Mouse (Mus musculus) stomach, embryonic 14.5 days (tissue): Measurements from ENCODE around the gene Pop7. TPM values are rescaled to one million over a fixed set of nuclear protein-coding genes. Genes with fewer than 3 reads are reported as not detected.

Experiments
- ATAC-seq: fragments of 200-750 bp; cut with Nextera tagmentation; 2 replicates; pipeline ENCODE4 v1.8.0; 2017; ENCODE audit warnings: low read depth, moderate TSS enrichment; ENCODE audit not compliant: insufficient number of reproducible peaks, insufficient read depth, low FRiP score
- H3K27ac ChIP-seq: fragments of 300-500 bp; sonication (generic); 2 replicates; pipeline ENCODE4 v1.5.1; 2014; ENCODE audit warnings: mild to moderate bottlenecking, low read length, moderate library complexity, mixed read lengths
- H3K27me3 ChIP-seq: fragments of 300-500 bp; sonication (generic); 2 replicates; pipeline ENCODE4 v1.6.1; 2014; ENCODE audit warnings: low read length, control low read depth, mixed read lengths; ENCODE audit not compliant: control insufficient read depth, insufficient read depth
- H3K36me3 ChIP-seq: fragments of 300-500 bp; sonication (generic); 2 replicates; pipeline ENCODE4 v1.6.1; 2014; ENCODE audit warnings: mild to moderate bottlenecking, control low read depth, low read length, moderate library complexity, mixed read lengths; ENCODE audit not compliant: control insufficient read depth, insufficient read depth
- H3K4me1 ChIP-seq: fragments of 300-500 bp; sonication (generic); 2 replicates; pipeline ENCODE4 v1.6.1; 2014; ENCODE audit warnings: low read length, control low read depth, mixed read lengths; ENCODE audit not compliant: control insufficient read depth, insufficient read depth
- H3K4me2 ChIP-seq: fragments of 300-500 bp; sonication (generic); replicated peaks from 2 replicates; pipeline ENCODE4 v1.6.1; 2014; ENCODE audit warnings: low read depth, low read length, control low read depth
- H3K4me3 ChIP-seq: fragments of 300-500 bp; sonication (generic); 2 replicates; pipeline ENCODE4 v1.5.1; 2014; ENCODE audit warnings: low read depth, low read length, control low read depth
- H3K9ac ChIP-seq: fragments of 300-500 bp; sonication (generic); replicated peaks from 2 replicates; pipeline ENCODE4 v1.6.1; 2014; ENCODE audit warnings: low read depth, mild to moderate bottlenecking, control low read depth, low read length, moderate library complexity, mixed read lengths
- H3K9me3 ChIP-seq: fragments of 300-500 bp; sonication (generic); 2 replicates; pipeline ENCODE4 v1.6.1; 2016; ENCODE audit warnings: low read depth, low read length, control low read depth; ENCODE audit not compliant: control insufficient read depth
- WGBS: fragments of 180-500 bp; shearing (Covaris S2); extraction: QIAGEN DNeasy Blood & Tissue Kit; methylation state at CpG from one replicate; pipeline ENCODE4 v1.1.7; 2014; 5-methylcytosine and 5-hydroxymethylcytosine counted together
- polyA plus RNA-seq: library from polyadenylated mRNA; unstranded; fragments of >200 nt; fragmentation: Nextera tagmentation; extraction: Ambion mirVana; gene quantifications from 2 replicates; pipeline ENCODE4 v1.2.1, GENCODE M21; 2014

Pop7 gene
- polyA plus RNA-seq, 1 experiment from 2014 or later: 51.7 TPM

DNA sequence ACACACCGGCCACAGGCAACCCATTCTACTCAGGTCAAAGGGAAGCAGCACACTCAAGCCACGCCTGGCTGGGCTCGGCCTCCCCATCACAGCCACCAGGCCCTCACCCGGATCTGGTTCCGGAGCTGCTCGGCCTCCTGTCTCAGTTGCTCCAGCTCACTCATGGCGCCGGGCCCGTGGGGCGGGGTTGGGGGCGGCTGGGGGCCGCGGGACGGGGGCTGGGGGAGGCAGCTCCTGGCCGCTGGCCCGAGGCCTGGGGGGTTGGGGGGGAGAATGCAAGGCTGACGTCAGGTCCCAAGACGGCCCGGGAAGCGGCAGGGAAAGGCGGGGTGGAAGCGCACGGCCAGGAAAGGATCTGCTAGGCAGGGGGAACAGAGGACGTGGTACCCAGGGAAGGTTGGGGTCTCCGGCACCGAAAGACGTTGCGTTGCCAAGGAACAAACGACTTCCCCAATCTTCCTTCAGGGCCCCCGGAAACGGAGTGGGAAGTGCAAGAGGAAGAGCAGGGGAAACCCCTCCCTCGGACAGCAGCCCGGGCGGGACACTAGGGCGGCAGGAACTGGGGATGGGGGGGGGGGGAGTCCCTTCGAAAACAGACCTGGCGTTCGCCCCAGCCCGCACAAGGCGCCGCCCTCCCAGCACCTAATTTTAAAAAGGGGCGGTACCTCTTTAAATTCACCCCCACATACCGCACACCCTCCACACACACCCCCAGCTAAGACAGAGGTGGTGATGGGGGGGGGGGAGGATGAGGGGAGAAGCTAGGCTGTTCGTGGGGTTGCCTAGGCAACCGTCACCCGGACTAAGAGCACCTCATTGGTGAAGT is 28.5 kb upstream of the Pop7 start:
- H3K4me2 ChIP-seq: peak overlapping the region; percentile 91
- ATAC-seq: peak; percentile 25
- H3K9me3 ChIP-seq: no peaks in the 10 kb centered on the region
- no peaks in the 10 kb centered on the region for H3K27me3 ChIP-seq
- H3K4me1 ChIP-seq: 0 out of 2 replicates have a peak, but pooled peaks cover 6% of the 10 kb centered on the region
- 0% methylated on average over 41 of the region's 46 CpGs for WGBS
- peak overlapping the region; percentile 67 for H3K9ac ChIP-seq
- peaks cover 44% of the 10 kb centered on the region for H3K36me3 ChIP-seq
- H3K4me3 ChIP-seq: peak overlapping the region; percentile 90
- H3K27ac ChIP-seq: peak overlapping the region; percentile 92

- Histone ChIP-seq H3K9me3 (no peaks in the 10 kb centered on the region), H3K4me3 (peak overlapping the region; percentile 90), H3K27ac (peak overlapping the region; percentile 92; the same call in 1 of the 2 replicates), H3K4me1 (0 out of 2 replicates have a peak, but pooled peaks cover 6% of the 10 kb centered on the region), H3K9ac (peak overlapping the region; percentile 67; the same call in 1 of the 2 replicates), H3K36me3 (peaks cover 50% of the 10 kb centered on the region), H3K4me2 (peak overlapping the region; percentile 91), H3K27me3 (no peaks in the 10 kb centered on the region)
- WGBS: 76% methylated on average over 8 of the region's 8 CpGs
- ATAC-seq: no peak
These were observed 27.8 kb upstream of the Pop7 start for GRCm38 (mm10) chr5:137530075-137530474.

DNA sequence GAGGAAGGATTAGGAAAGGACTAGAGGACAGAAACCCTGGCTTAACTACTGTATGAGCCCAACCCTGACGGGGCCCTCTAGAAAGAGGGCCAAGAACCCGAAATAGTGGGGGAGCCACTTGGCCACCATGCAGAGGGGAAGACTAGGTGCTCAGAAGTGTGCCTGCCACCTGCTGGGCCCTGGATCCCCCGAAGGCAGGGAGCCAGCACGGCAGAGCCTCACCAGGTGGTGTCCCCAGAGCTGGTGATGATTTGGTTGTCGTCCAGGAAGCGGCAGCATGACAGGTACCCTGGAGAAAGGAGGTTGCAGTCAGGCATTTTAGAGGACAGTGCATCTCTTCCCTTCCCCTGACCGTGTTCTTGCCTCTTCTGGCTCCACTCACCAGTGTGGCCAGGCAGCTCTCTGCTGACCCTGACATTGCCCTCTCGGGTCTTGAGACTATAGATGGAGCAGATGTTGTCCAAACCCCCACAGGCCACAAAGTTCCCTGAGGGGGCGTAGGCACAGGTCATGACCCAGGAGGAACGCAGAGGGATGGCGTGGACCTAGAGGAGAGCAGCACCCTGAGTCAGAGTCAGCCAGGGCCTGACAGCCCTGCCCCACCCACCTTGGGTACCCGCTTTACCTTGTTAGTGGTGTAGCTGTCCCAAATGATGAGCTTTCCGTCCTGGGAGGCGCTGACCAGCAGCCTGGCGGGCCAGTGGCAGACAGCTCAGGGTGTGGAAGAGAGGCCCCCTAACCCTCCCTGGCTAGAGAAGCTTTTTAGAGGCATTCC is 27.1 kb upstream of the Pop7 start:
- Histone ChIP-seq H3K4me3 (no peak overlapping the region), H3K9ac (no peak overlapping the region)
- ATAC-seq: no peak

DNA sequence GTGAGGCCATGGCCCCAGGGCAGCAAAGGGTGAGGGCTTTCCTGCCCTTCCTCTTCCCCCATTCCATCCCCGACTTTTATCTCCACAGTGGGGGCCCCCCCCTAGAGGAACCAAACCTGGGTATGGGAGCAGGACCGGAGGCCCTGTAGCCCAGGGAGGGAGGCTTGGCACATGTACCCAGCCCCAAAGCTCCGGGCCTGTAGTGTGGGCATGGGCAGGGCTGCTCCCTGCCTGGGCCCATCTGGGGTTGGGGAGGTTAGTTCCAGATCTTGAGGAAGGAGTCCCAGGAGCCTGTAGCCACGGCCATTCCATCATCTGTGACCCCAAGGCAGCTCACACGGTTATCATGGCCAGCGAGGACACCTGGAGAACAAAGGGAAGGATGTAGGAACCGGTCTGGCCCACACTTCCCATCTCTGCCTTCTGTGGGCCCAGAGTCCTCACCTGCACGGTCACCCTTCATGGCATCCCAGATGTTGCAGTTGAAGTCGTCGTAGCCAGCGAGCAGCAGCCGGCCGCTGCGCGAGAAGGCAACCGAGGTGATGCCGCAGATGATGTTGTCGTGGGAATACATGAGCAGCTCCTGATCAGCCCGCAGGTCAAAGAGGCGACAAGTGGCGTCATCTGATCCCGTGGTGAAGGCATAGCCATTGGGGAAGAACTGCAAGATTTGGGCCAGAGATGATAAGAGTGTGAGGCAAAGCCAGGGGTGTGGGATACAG is 26.1 kb upstream of the Pop7 start:
- no peak for ATAC-seq
- H3K4me2 ChIP-seq: no peak overlapping the region
- H3K36me3 ChIP-seq: peaks cover 66% of the 10 kb centered on the region
- H3K4me3 ChIP-seq: no peak overlapping the region
- WGBS: 82% methylated on average over 22 of the region's 22 CpGs
- no peak overlapping the region for H3K27ac ChIP-seq
- H3K9ac ChIP-seq: no peak overlapping the region
- H3K27me3 ChIP-seq: no peaks in the 10 kb centered on the region
- no peaks in the 10 kb centered on the region for H3K9me3 ChIP-seq
- 0 out of 2 replicates have a peak, but pooled peaks cover 6% of the 10 kb centered on the region for H3K4me1 ChIP-seq

More for the DNA sequence above, 27.1 kb upstream of the Pop7 start:
- 72% methylated on average over 15 of the region's 15 CpGs for WGBS
- H3K4me2 ChIP-seq: no peak overlapping the region
- H3K4me1 ChIP-seq: 0 out of 2 replicates have a peak, but pooled peaks cover 6% of the 10 kb centered on the region
- H3K9me3 ChIP-seq: no peaks in the 10 kb centered on the region
- peaks cover 56% of the 10 kb centered on the region for H3K36me3 ChIP-seq
- no peak overlapping the region for H3K27ac ChIP-seq
- H3K27me3 ChIP-seq: no peaks in the 10 kb centered on the region

DNA sequence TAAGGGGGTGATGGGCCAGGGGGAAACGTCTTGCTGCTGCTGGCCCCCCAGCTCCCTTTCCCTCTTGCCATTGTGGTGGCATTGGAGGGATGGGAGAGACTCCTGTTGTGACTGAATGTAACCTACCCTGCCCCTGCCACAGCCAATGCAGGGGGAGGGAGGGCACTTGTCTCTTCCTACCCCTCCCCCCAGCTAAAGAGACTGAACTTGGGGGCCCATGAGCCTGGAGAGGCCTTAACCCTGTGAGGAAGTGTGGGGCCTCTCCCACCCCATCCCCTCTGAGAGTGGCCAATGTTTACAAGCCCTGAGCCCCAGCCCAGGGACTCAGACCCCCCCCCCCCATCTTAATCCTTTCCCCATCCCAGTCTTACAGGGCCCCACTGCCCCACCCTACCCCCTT is 25.1 kb upstream of the Pop7 start:
- no peaks in the 10 kb centered on the region for H3K9me3 ChIP-seq
- H3K27ac ChIP-seq: no peak overlapping the region
- H3K4me2 ChIP-seq: no peak overlapping the region
- no peaks in the 10 kb centered on the region for H3K27me3 ChIP-seq
- H3K9ac ChIP-seq: no peak overlapping the region
- no peak overlapping the region for H3K4me3 ChIP-seq
- ATAC-seq: no peak
- 0 out of 2 replicates have a peak, but pooled peaks cover 6% of the 10 kb centered on the region for H3K4me1 ChIP-seq
- 68% methylated on average over 1 of the region's 1 CpGs for WGBS
- H3K36me3 ChIP-seq: peaks cover 76% of the 10 kb centered on the region

DNA sequence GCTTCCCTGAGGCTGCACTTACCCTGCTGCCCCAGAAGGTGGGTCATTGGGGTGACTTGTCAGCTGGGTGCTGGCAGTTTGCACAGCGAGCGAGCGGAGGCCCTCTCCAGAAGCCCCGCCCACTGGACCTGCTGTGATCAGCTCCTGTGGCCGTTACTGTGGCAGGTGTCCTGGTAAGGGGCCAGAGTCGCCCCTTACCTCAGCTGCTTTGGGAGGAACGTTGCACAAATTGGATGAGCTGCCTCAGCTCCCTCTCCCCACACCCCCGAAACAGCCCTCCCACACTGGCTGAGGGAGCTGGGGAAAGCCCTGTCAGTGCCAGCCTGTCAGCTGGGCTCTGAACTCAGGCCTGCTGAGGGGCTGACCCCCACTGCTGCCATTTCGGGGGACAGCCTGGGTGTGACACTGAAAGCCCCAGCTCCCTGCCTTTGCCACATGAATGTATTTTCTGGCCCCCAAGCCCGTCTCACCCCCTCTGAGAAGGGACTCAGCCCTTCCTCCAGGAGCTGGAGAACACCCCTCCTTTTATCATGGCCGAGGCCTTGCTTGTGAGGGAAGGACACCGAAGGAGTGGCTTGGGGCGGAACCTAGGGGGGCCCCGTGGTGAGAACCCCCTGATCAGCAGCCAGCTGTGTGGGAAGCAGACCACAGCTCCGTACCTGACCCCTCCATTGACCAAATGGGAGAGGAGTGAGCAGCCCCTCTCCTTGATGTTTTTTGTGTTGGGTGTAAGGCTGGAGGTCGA is 24.0 kb upstream of the Pop7 start:
- Histone ChIP-seq H3K27me3 (no peaks in the 10 kb centered on the region), H3K27ac (no peak overlapping the region), H3K9me3 (no peaks in the 10 kb centered on the region), H3K4me2 (no peak overlapping the region), H3K9ac (no peak overlapping the region), H3K4me3 (no peak overlapping the region), H3K36me3 (peaks cover 86% of the 10 kb centered on the region), H3K4me1 (0 out of 2 replicates have a peak, but pooled peaks cover 6% of the 10 kb centered on the region)
- WGBS: 41% methylated on average over 16 of the region's 16 CpGs
- no peak for ATAC-seq

DNA sequence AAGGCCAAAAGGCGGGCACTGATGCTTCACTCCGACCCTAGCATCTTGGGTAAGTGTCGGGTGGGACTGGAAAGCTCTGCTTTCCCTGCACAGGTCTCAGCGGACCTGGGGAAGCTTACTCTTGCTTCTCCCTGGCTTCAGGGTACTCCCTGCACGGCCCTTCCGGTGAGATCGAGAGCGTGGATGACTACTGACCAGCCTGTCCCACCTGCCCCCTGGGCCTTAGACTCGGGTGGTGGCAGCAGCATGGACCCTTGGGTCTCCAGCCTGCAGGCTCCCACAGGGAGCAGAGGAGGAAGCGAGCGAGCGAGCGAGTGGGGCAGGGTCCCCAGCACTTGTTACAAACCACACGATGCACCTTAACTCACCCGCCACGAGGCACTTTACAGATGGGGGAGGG is 23.2 kb upstream of the Pop7 start:
- no peak overlapping the region for H3K4me2 ChIP-seq
- peaks cover 94% of the 10 kb centered on the region for H3K36me3 ChIP-seq
- 0 out of 2 replicates have a peak, but pooled peaks cover 6% of the 10 kb centered on the region for H3K4me1 ChIP-seq
- no peak for ATAC-seq
- no peak overlapping the region for H3K9ac ChIP-seq
- no peaks in the 10 kb centered on the region for H3K27me3 ChIP-seq
- no peaks in the 10 kb centered on the region for H3K9me3 ChIP-seq
- WGBS: 73% methylated on average over 16 of the region's 16 CpGs
- no peak overlapping the region for H3K4me3 ChIP-seq
- H3K27ac ChIP-seq: no peak overlapping the region
